11 mouse cellular contexts compared by ENCODE assay signal in genomic region chr12:53630607-53631006, GRCm38 (mm10).
DNase-seq lines count a peak whose midpoint lies in the region; ATAC-seq lines count a peak whose summit lies in the region.
"Had no signal": no experiment of that assay in that cellular context is flagged by ENCODE, and none has a peak within 500 bp of the region (broad histone marks: within the 10 kb centered on the region; RNA-seq: fewer than 3 reads in every experiment).

No protein-coding gene starts in this region.

- no peak for ATAC-seq in heart, embryonic 13.5 days (ENCODE audit: extremely low read depth, insufficient number of reproducible peaks, low FRiP score, low TSS enrichment)
- no peak for ATAC-seq in heart, embryonic 11.5 days (replicated peaks; ENCODE audit: insufficient number of reproducible peaks, low FRiP score, low TSS enrichment)
- peak; percentile 33 for ATAC-seq in forebrain, embryonic 14.5 days
- ATAC-seq in CD4-positive, CD25-positive, alpha-beta regulatory T cell, adult 4 months, result no peak
- ATAC-seq: midbrain, embryonic 13.5 days had no signal

- peak; percentile 5 for DNase-seq in lung, postnatal 14 days
- DNase-seq in lung, postnatal 36 days, result no peak
- DNase-seq in forebrain, embryonic 14.5 days (ENCODE audit: low spot score), result peak; percentile 82
- DNase-seq in large intestine, adult 2 months (ENCODE audit: low read depth, low spot score), result peak; percentile 1
- DNase-seq: cerebellum, adult 2 months; gastrocnemius, postnatal 36 days; lung, adult 18-20 months had no signal

- 0 out of 2 replicates have a peak overlapping the region, but pooled peaks have one; percentile 16 for H3K27ac ChIP-seq in heart, embryonic 13.5 days (replicated peaks)
- no peak overlapping the region for H3K27ac ChIP-seq in heart, embryonic 11.5 days (ENCODE audit: low read depth, low read length)
- H3K27ac ChIP-seq in forebrain, embryonic 14.5 days (ENCODE audit: low read depth, low read length), result peak overlapping the region; percentile 49; the same call in 1 of the 2 replicates
- H3K27ac ChIP-seq: midbrain, embryonic 13.5 days had no signal

- H3K9ac ChIP-seq in heart, embryonic 13.5 days, result no peak overlapping the region
- no peak overlapping the region for H3K9ac ChIP-seq in heart, embryonic 11.5 days (ENCODE audit: low read depth, low read length)
- no peak overlapping the region for H3K9ac ChIP-seq in forebrain, embryonic 14.5 days (ENCODE audit: low read length)
- H3K9ac ChIP-seq: midbrain, embryonic 13.5 days had no signal

- H3K36me3 ChIP-seq in heart, embryonic 13.5 days, result no peaks in the 10 kb centered on the region
- H3K36me3 ChIP-seq in heart, embryonic 11.5 days (ENCODE audit: control insufficient read depth, insufficient read depth, low read length), result no peaks in the 10 kb centered on the region
- no peaks in the 10 kb centered on the region for H3K36me3 ChIP-seq in forebrain, embryonic 14.5 days (ENCODE audit: control insufficient read depth, insufficient read depth, low read length)
- H3K36me3 ChIP-seq: midbrain, embryonic 13.5 days had no signal

- WGBS in heart, embryonic 13.5 days, result 0% methylated on average over 1 of the region's 1 CpGs
- WGBS in heart, embryonic 11.5 days (ENCODE audit: insufficient replicate concordance), result 15% methylated on average over 1 of the region's 1 CpGs
- 0% methylated on average over 1 of the region's 1 CpGs for WGBS in forebrain, embryonic 14.5 days
- 13% methylated on average over 1 of the region's 1 CpGs for WGBS in large intestine, adult 2 months

- peaks cover 29% of the 10 kb centered on the region for H3K4me1 ChIP-seq in heart, embryonic 13.5 days
- H3K4me1 ChIP-seq in heart, embryonic 11.5 days (ENCODE audit: control insufficient read depth, insufficient read depth, low read length), result peaks cover 3% of the 10 kb centered on the region; the same call in 1 of the 2 replicates
- peaks cover 25% of the 10 kb centered on the region for H3K4me1 ChIP-seq in forebrain, embryonic 14.5 days (ENCODE audit: control insufficient read depth, insufficient read depth, low read length)

- no peaks in the 10 kb centered on the region for H3K27me3 ChIP-seq in heart, embryonic 13.5 days (replicated peaks)
- H3K27me3 ChIP-seq in heart, embryonic 11.5 days (ENCODE audit: control insufficient read depth, insufficient read depth, low read length), result no peaks in the 10 kb centered on the region
- H3K27me3 ChIP-seq in forebrain, embryonic 14.5 days (replicated peaks; ENCODE audit: control insufficient read depth, insufficient read depth, low read length), result no peaks in the 10 kb centered on the region
- H3K27me3 ChIP-seq: midbrain, embryonic 13.5 days had no signal

- no peaks in the 10 kb centered on the region for H3K9me3 ChIP-seq in heart, embryonic 13.5 days
- no peaks in the 10 kb centered on the region for H3K9me3 ChIP-seq in heart, embryonic 11.5 days (replicated peaks; ENCODE audit: control insufficient read depth, low read length)
- H3K9me3 ChIP-seq in forebrain, embryonic 14.5 days (replicated peaks; ENCODE audit: control insufficient read depth, low read length), result no peaks in the 10 kb centered on the region
- H3K9me3 ChIP-seq: midbrain, embryonic 13.5 days had no signal

- H3K4me2 ChIP-seq in heart, embryonic 13.5 days, result no peak overlapping the region
- no peak overlapping the region for H3K4me2 ChIP-seq in heart, embryonic 11.5 days
- H3K4me2 ChIP-seq in forebrain, embryonic 14.5 days (ENCODE audit: low read length), result no peak overlapping the region; the same call in 1 of the 2 replicates
- H3K4me2 ChIP-seq: midbrain, embryonic 13.5 days had no signal

- no peak overlapping the region for H3K4me3 ChIP-seq in heart, embryonic 13.5 days
- no peak overlapping the region for H3K4me3 ChIP-seq in heart, embryonic 11.5 days (ENCODE audit: low read depth, low read length)
- H3K4me3 ChIP-seq in forebrain, embryonic 14.5 days (ENCODE audit: low read depth, low read length), result no peak overlapping the region
- H3K4me3 ChIP-seq: midbrain, embryonic 13.5 days had no signal
